Mouse (Mus musculus): ENCODE measurements at regions not wholly inside any gene's neighbourhood (a gene's known extent, or its start where the extent isn't known, plus 50 kb on each side); places are given as distances from the start of the nearest gene placed in this dataset.
"Not testable (repeated sequence)": the region's sequence is repeated elsewhere in the genome, so short reads cannot be mapped to it uniquely, and the experiment has no call there.

- no peak for DNase-seq (ENCODE audit: low spot score)
These were observed 69.4 kb upstream of the Dph6 start for GRCm38 (mm10) chr2:114723971-114724666.

- DNase-seq (ENCODE audit: low spot score): no peak
These were observed 72.4 kb upstream of the Dph6 start for GRCm38 (mm10) chr2:114727197-114727596.

GRCm38 (mm10) chr2:114734861-114735569, 80.3 kb upstream of the Dph6 start:
- no peak for DNase-seq (ENCODE audit: low spot score)

GRCm38 (mm10) chr2:114739421-114740212, 84.9 kb upstream of the Dph6 start:
- DNase-seq (ENCODE audit: low spot score): no peak

- DNase-seq (ENCODE audit: low spot score): no peak
These were observed 108.5 kb upstream of the Dph6 start for GRCm38 (mm10) chr2:114763276-114763675.

- DNase-seq (ENCODE audit: low spot score): not testable (repeated sequence)
These were observed 119.0 kb upstream of the Dph6 start for GRCm38 (mm10) chr2:114773723-114774122.

- no peak for DNase-seq (ENCODE audit: low spot score)
These were observed 119.5 kb upstream of the Dph6 start for GRCm38 (mm10) chr2:114774278-114774677.

- no peak for DNase-seq (ENCODE audit: low spot score)
These were observed 120.8 kb upstream of the Dph6 start for GRCm38 (mm10) chr2:114775532-114775931.

GRCm38 (mm10) chr2:114776176-114776575, 121.4 kb upstream of the Dph6 start:
- DNase-seq (ENCODE audit: low spot score): no peak

GRCm38 (mm10) chr2:114782450-114782849, 127.7 kb upstream of the Dph6 start:
- DNase-seq (ENCODE audit: low spot score): no peak

GRCm38 (mm10) chr2:114784191-114784590, 129.4 kb upstream of the Dph6 start:
- DNase-seq (ENCODE audit: low spot score): no peak

- DNase-seq (ENCODE audit: low spot score): no peak
These were observed 133.5 kb upstream of the Dph6 start for GRCm38 (mm10) chr2:114788251-114788650.

- no peak for DNase-seq (ENCODE audit: low spot score)
These were observed 142.0 kb upstream of the Dph6 start for GRCm38 (mm10) chr2:114796630-114797290.

GRCm38 (mm10) chr2:114797291-114797650, 142.5 kb upstream of the Dph6 start:
- peak; percentile 18 for DNase-seq (ENCODE audit: low spot score)

GRCm38 (mm10) chr2:114803241-114803640, 148.5 kb upstream of the Dph6 start:
- no peak for DNase-seq (ENCODE audit: low spot score)

- DNase-seq (ENCODE audit: low spot score): no peak
These were observed 149.2 kb upstream of the Dph6 start for GRCm38 (mm10) chr2:114803928-114804327.

- DNase-seq (ENCODE audit: low spot score): no peak
These were observed 150.8 kb upstream of the Dph6 start for GRCm38 (mm10) chr2:114805436-114806047.

- DNase-seq (ENCODE audit: low spot score): no peak
These were observed 153.3 kb upstream of the Dph6 start for GRCm38 (mm10) chr2:114808046-114808445.

GRCm38 (mm10) chr2:114812141-114812902, 157.6 kb upstream of the Dph6 start:
- no peak for DNase-seq (ENCODE audit: low spot score)

GRCm38 (mm10) chr2:114812903-114813290, 158.1 kb upstream of the Dph6 start:
- no peak for DNase-seq (ENCODE audit: low spot score)

- DNase-seq (ENCODE audit: low spot score): no peak
These were observed 167.9 kb upstream of the Dph6 start for GRCm38 (mm10) chr2:114822657-114823056.
